Mouse (Mus musculus): ENCODE results near the gene Zc2hc1c. TPM values are rescaled to one million over a fixed set of nuclear protein-coding genes. Genes with fewer than 3 reads are reported as not detected.
A peak's percentile ranks its signal among the peaks of the same experiment; 100 is the strongest.

Zc2hc1c gene
- polyA plus RNA-seq, 1 experiment from 2014 or later = 2.8 TPM

DNA sequence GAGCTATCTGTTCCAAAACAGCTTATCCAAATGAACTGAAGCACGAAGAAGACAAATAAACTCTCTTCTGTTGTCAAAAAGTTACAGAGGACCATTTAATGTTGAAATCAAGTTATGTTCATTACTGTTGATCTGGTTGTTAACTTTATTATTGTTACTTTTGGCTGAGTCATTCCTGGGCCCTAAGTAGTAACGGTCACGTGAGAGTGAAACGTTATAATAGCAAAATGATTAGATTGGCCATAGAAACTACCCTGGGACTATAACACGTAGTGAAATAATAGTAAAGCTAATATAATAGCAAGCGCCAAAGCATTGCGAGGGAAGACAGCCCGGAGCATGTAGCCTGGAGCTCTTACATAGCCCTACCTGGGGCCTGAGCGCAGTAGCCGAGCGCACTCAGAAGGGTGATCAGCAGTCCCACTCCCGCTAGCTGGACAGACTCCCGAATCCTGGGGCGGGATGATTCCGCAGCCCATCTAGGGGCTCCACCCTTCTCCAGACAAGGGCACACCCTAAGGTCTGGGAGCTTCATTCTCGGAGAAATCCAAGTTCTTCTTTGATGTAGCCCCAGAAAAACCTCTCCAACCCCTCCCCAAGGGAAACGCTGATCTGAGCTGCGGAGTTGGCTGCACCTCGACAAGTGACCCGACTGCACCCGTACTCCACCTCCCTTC, 444 bp upstream of the Zc2hc1c start, which contains the start of gene Acyp1:
Acyp1 (minus strand) TSS at position 630 of the 677 bp plus-strand sequence.
- peak within 1 kb of the TSS; percentile 54 for H3K4me2 ChIP-seq (replicated peaks; ENCODE audit: low read depth, low read length)
- peak within 1 kb of the TSS; percentile 41 for H3K4me3 ChIP-seq (ENCODE audit: low read depth, low read length)
- 0 out of 2 replicates have a peak, but pooled peaks have one; percentile 53 for ATAC-seq (ENCODE audit: insufficient number of reproducible peaks, insufficient read depth, low FRiP score, low read depth)
- H3K27me3 ChIP-seq (ENCODE audit: control insufficient read depth, insufficient read depth, low read length) = no peaks in the 10 kb centered on the region
- no peaks in the 10 kb centered on the region for H3K9me3 ChIP-seq (ENCODE audit: control insufficient read depth, low read depth, low read length)
- H3K4me1 ChIP-seq (ENCODE audit: control insufficient read depth, insufficient read depth, low read length) = peaks cover 10% of the 10 kb centered on the region; the same call in 1 of the 2 replicates
- peak within 1 kb of the TSS; percentile 22; the same call in 1 of the 2 replicates for H3K9ac ChIP-seq (replicated peaks; ENCODE audit: low read depth, low read length)
- WGBS = 8% methylated on average over 21 of the region's 21 CpGs
- H3K27ac ChIP-seq (ENCODE audit: low read length) = peak within 1 kb of the TSS; percentile 84
- no peaks in the 10 kb centered on the region for H3K36me3 ChIP-seq (ENCODE audit: control insufficient read depth, insufficient read depth, low read length)

DNA sequence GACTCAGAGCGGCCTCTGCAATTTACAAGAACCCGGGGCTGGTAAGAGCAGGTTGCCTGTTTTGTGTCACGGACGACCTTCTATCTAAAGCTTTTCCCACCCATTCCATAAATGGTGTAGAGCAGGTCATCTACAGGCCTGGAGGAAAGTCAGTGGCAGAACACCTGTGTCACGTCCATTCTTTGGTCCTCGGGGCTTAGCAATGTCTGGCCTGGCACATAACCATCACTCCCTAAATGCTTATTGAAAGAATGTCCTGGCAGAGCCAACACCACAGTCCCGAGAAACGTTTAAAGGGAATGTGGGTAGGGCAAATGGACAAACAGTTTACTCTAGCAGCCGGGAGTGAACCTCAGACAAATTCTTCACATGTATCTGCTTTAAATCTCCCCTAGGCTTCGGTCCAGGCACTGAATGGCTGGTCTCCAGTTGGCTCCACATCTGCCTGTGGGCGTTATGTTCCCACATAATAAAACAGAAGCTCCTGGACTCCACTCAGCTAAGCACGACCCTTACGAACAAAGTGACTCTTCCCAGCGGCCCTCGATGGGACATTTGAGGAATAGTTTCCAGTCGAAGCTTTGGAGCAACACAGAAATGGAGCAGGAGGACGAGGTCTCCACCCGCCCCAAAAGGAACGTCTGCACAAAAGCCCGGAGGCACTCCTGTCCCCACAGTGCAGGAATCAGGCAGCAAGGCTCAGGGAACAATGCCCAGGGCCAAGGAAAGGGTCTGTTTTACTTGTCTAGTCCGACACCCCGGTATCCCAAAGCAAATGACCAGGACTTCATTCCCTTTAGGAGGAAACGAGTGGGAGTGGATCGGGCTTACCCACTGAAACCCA, 988 bp downstream of the Zc2hc1c start:
- peak overlapping the region; percentile 84 for H3K27ac ChIP-seq (ENCODE audit: low read length)
- peaks cover 10% of the 10 kb centered on the region; the same call in 1 of the 2 replicates for H3K4me1 ChIP-seq (ENCODE audit: control insufficient read depth, insufficient read depth, low read length)
- no peak overlapping the region for H3K9ac ChIP-seq (replicated peaks; ENCODE audit: low read depth, low read length)
- no peaks in the 10 kb centered on the region for H3K36me3 ChIP-seq (ENCODE audit: control insufficient read depth, insufficient read depth, low read length)
- 39% methylated on average over 24 of the region's 24 CpGs for WGBS
- peak overlapping the region; percentile 41 for H3K4me3 ChIP-seq (ENCODE audit: low read depth, low read length)
- H3K9me3 ChIP-seq (ENCODE audit: control insufficient read depth, low read depth, low read length) = 0 out of 2 replicates have a peak, but pooled peaks cover 3% of the 10 kb centered on the region
- no peaks in the 10 kb centered on the region for H3K27me3 ChIP-seq (ENCODE audit: control insufficient read depth, insufficient read depth, low read length)
- peak; percentile 38; the same call in 1 of the 2 replicates for ATAC-seq (ENCODE audit: insufficient number of reproducible peaks, insufficient read depth, low FRiP score, low read depth)
- peak overlapping the region; percentile 54 for H3K4me2 ChIP-seq (replicated peaks; ENCODE audit: low read depth, low read length)

DNA sequence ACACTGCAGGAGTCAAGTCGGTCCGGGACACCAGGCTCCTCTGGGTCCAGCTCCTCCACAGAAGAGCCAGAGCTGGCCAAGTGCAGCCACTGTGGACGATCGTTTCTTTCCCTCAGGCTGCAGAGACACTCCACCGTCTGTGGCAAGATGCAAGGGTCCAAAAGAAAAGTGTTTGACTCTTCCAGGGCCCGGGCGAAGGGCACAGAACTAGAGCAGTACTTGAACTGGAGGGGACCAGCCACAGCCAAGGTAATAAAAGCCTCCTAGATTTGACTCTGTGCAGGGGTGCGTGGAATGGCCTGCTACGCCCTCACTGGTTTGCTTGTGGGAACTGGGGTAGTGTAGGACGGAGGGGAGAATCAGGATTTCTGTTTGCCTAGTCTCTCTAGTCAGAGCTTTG, 2.2 kb downstream of the Zc2hc1c start:
- H3K4me2 ChIP-seq (replicated peaks; ENCODE audit: low read depth, low read length) = no peak overlapping the region
- 0 out of 2 replicates have a peak, but pooled peaks cover 3% of the 10 kb centered on the region for H3K9me3 ChIP-seq (ENCODE audit: control insufficient read depth, low read depth, low read length)
- H3K36me3 ChIP-seq (ENCODE audit: control insufficient read depth, insufficient read depth, low read length) = no peaks in the 10 kb centered on the region
- H3K9ac ChIP-seq (replicated peaks; ENCODE audit: low read depth, low read length) = no peak overlapping the region; the same call in 1 of the 2 replicates
- no peak overlapping the region for H3K4me3 ChIP-seq (ENCODE audit: low read depth, low read length)
- no peak for ATAC-seq (ENCODE audit: insufficient number of reproducible peaks, insufficient read depth, low FRiP score, low read depth)
- H3K27me3 ChIP-seq (ENCODE audit: control insufficient read depth, insufficient read depth, low read length) = no peaks in the 10 kb centered on the region
- WGBS = 81% methylated on average over 10 of the region's 10 CpGs
- H3K4me1 ChIP-seq (ENCODE audit: control insufficient read depth, insufficient read depth, low read length) = peaks cover 10% of the 10 kb centered on the region; the same call in 1 of the 2 replicates
- H3K27ac ChIP-seq (ENCODE audit: low read length) = no peak overlapping the region

DNA sequence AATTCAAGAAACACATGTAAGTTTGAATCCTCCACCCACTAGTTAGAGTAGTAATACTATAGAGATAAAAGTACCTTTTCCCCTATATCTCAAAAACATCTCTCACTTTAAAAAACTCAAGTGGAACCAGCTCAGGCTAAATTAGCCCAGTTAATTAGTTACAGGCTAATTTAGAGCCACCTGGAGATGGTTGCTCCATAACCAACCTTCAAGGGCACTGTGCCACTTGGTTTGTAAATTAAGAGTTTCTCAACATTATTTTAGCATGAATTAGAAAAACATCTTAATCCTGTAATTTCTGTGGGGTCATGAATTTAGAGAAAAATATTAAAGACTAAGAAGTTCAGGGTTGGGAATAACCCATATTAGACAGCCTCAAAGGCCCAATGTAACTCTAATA, 3.1 kb downstream of the Zc2hc1c start:
- H3K4me1 ChIP-seq (ENCODE audit: control insufficient read depth, insufficient read depth, low read length) = peaks cover 10% of the 10 kb centered on the region; the same call in 1 of the 2 replicates
- H3K27ac ChIP-seq (ENCODE audit: low read length) = no peak overlapping the region
- H3K9ac ChIP-seq (replicated peaks; ENCODE audit: low read depth, low read length) = no peak overlapping the region
- ATAC-seq (ENCODE audit: insufficient number of reproducible peaks, insufficient read depth, low FRiP score, low read depth) = no peak
- no peaks in the 10 kb centered on the region for H3K36me3 ChIP-seq (ENCODE audit: control insufficient read depth, insufficient read depth, low read length)
- H3K4me2 ChIP-seq (replicated peaks; ENCODE audit: low read depth, low read length) = no peak overlapping the region
- no peak overlapping the region for H3K4me3 ChIP-seq (ENCODE audit: low read depth, low read length)
- H3K9me3 ChIP-seq (ENCODE audit: control insufficient read depth, low read depth, low read length) = 0 out of 2 replicates have a peak, but pooled peaks cover 3% of the 10 kb centered on the region
- no peaks in the 10 kb centered on the region for H3K27me3 ChIP-seq (ENCODE audit: control insufficient read depth, insufficient read depth, low read length)

DNA sequence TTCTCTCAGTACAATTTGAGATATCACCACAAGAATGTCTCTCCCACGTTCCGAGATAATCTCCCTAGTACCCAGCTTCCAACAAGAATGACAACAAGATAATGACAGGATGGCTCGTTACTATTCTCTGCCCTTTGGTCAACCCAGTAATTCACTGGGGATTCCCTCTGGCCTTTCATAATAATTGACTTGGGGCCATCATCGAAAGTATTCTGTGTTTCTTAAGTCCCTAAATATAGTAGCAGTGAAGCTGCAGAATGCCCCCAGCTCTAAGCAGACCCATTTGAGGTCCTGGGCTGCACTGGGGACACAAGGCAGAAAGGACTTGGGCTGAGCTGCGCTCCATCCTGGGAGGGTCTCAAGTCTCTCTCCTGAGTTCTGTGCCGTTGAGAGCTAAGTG, 3.9 kb downstream of the Zc2hc1c start:
- 0 out of 2 replicates have a peak, but pooled peaks cover 3% of the 10 kb centered on the region for H3K9me3 ChIP-seq (ENCODE audit: control insufficient read depth, low read depth, low read length)
- no peaks in the 10 kb centered on the region for H3K27me3 ChIP-seq (ENCODE audit: control insufficient read depth, insufficient read depth, low read length)
- no peak overlapping the region for H3K4me2 ChIP-seq (replicated peaks; ENCODE audit: low read depth, low read length)
- H3K4me3 ChIP-seq (ENCODE audit: low read depth, low read length) = no peak overlapping the region
- WGBS = 77% methylated on average over 6 of the region's 6 CpGs
- H3K27ac ChIP-seq (ENCODE audit: low read length) = no peak overlapping the region
- H3K4me1 ChIP-seq (ENCODE audit: control insufficient read depth, insufficient read depth, low read length) = peaks cover 8% of the 10 kb centered on the region; the same call in 1 of the 2 replicates
- no peak for ATAC-seq (ENCODE audit: insufficient number of reproducible peaks, insufficient read depth, low FRiP score, low read depth)
- H3K9ac ChIP-seq (replicated peaks; ENCODE audit: low read depth, low read length) = no peak overlapping the region
- H3K36me3 ChIP-seq (ENCODE audit: control insufficient read depth, insufficient read depth, low read length) = no peaks in the 10 kb centered on the region

DNA sequence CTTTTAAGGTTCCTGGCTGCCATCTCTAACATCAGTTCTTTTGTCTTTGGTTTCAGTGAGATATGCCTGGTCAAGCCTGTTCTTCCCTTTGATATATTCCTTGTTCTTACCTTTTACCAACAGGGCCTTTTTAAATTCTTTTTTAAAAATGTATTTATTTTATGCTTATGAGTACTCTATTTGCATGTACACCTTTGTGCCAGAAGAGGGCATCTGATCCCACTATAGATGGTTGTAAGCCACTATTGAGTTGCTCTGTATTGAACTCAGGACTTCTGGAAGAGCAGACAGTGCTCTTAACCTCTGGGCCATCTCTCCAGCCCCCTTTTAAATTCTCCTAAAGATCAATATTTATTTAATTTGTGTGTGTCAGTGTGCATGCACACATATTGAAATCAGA, 4.5 kb downstream of the Zc2hc1c start:
- no peaks in the 10 kb centered on the region for H3K36me3 ChIP-seq (ENCODE audit: control insufficient read depth, insufficient read depth, low read length)
- H3K4me2 ChIP-seq (replicated peaks; ENCODE audit: low read depth, low read length) = no peak overlapping the region
- H3K4me3 ChIP-seq (ENCODE audit: low read depth, low read length) = no peak overlapping the region
- peaks cover 11% of the 10 kb centered on the region; the same call in 1 of the 2 replicates for H3K4me1 ChIP-seq (ENCODE audit: control insufficient read depth, insufficient read depth, low read length)
- H3K27ac ChIP-seq (ENCODE audit: low read length) = no peak overlapping the region
- H3K27me3 ChIP-seq (ENCODE audit: control insufficient read depth, insufficient read depth, low read length) = no peaks in the 10 kb centered on the region
- ATAC-seq (ENCODE audit: insufficient number of reproducible peaks, insufficient read depth, low FRiP score, low read depth) = no peak
- 0 out of 2 replicates have a peak, but pooled peaks cover 3% of the 10 kb centered on the region for H3K9me3 ChIP-seq (ENCODE audit: control insufficient read depth, low read depth, low read length)
- no peak overlapping the region for H3K9ac ChIP-seq (replicated peaks; ENCODE audit: low read depth, low read length)

DNA sequence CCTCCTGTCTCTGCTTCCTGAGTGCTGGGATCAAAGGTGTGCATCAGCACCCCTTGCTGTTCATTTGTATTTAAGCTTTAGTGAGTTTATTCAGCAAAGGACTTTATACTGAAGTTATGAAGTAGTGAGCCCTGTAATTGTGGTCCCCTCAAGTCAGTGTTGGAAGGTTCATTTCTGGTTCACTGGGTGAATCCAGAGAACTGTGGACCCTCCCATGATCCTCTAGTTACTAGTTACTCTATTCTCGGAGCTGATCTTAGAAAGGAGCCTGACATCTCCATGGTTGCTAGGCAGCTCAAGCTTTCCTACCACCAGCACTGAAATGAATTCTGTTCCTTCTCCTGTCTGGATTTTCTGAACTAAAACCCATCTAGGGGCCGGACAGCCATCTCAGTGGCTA, 7.1 kb downstream of the Zc2hc1c start:
- H3K4me3 ChIP-seq (ENCODE audit: low read depth, low read length) = no peak overlapping the region
- no peak for ATAC-seq (ENCODE audit: insufficient number of reproducible peaks, insufficient read depth, low FRiP score, low read depth)
- peaks cover 9% of the 10 kb centered on the region; the same call in 1 of the 2 replicates for H3K4me1 ChIP-seq (ENCODE audit: control insufficient read depth, insufficient read depth, low read length)
- H3K9me3 ChIP-seq (ENCODE audit: control insufficient read depth, low read depth, low read length) = 0 out of 2 replicates have a peak, but pooled peaks cover 3% of the 10 kb centered on the region
- H3K27ac ChIP-seq (ENCODE audit: low read length) = no peak overlapping the region
- no peaks in the 10 kb centered on the region for H3K27me3 ChIP-seq (ENCODE audit: control insufficient read depth, insufficient read depth, low read length)
- peaks cover 2% of the 10 kb centered on the region for H3K36me3 ChIP-seq (ENCODE audit: control insufficient read depth, insufficient read depth, low read length)
- 91% methylated on average over 2 of the region's 2 CpGs for WGBS
- no peak overlapping the region for H3K4me2 ChIP-seq (replicated peaks; ENCODE audit: low read depth, low read length)
- H3K9ac ChIP-seq (replicated peaks; ENCODE audit: low read depth, low read length) = no peak overlapping the region

DNA sequence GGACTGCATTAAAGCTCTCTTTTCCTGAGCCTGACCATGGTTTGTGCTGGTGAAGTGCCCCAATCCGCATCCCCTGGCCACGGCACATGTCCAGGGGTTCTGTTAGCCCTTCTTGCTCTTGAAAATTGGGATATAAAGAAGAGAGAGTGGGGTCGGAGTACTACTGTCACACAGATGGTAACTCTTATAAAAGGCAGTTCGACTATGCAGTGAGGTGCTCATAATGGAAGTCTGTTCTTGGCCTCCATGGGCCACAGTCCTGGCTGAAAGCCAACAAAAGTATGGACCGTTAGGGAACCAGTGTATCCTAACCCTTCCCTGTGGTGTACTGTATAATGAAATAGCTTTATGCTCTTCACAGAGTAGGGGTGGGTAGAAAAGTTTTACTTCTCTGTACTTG, 8.5 kb downstream of the Zc2hc1c start:
- H3K9me3 ChIP-seq (ENCODE audit: control insufficient read depth, low read depth, low read length) = 0 out of 2 replicates have a peak, but pooled peaks cover 3% of the 10 kb centered on the region
- no peak overlapping the region for H3K4me3 ChIP-seq (ENCODE audit: low read depth, low read length)
- ATAC-seq (ENCODE audit: insufficient number of reproducible peaks, insufficient read depth, low FRiP score, low read depth) = no peak
- peaks cover 9% of the 10 kb centered on the region; the same call in 1 of the 2 replicates for H3K4me1 ChIP-seq (ENCODE audit: control insufficient read depth, insufficient read depth, low read length)
- no peak overlapping the region for H3K9ac ChIP-seq (replicated peaks; ENCODE audit: low read depth, low read length)
- H3K4me2 ChIP-seq (replicated peaks; ENCODE audit: low read depth, low read length) = no peak overlapping the region
- H3K36me3 ChIP-seq (ENCODE audit: control insufficient read depth, insufficient read depth, low read length) = peaks cover 16% of the 10 kb centered on the region
- no peak overlapping the region for H3K27ac ChIP-seq (ENCODE audit: low read length)
- WGBS = 76% methylated on average over 5 of the region's 5 CpGs
- H3K27me3 ChIP-seq (ENCODE audit: control insufficient read depth, insufficient read depth, low read length) = no peaks in the 10 kb centered on the region
